Mouse (Mus musculus) kidney, embryonic 16.5 days (tissue): Measurements from ENCODE around the gene Smim1. TPM values are rescaled to one million over a fixed set of nuclear protein-coding genes. Genes with fewer than 3 reads are reported as not detected.

Source experiments
- polyA plus RNA-seq: library from polyadenylated mRNA; unstranded; fragments of >200 nt; fragmentation: Nextera tagmentation; extraction: Ambion mirVana; gene quantifications from 2 replicates; pipeline ENCODE4 v1.2.1, GENCODE M21; 2015

Smim1 gene
- polyA plus RNA-seq, 1 experiment from 2014 or later, result 66.1 TPM

Other genes starting within 250 kb of the Smim1 start
- 94.6 and 97.5 TPM in 2 replicates for gene A430005L14Rik, start 69.0 kb downstream of the Smim1 start, polyA plus RNA-seq
- gene Dffb, start 51.1 kb downstream of the Smim1 start, polyA plus RNA-seq, result 14.1 and 14.3 TPM in 2 replicates
- gene Cep104, start 51.0 kb downstream of the Smim1 start, polyA plus RNA-seq, result 16.1 and 17.6 TPM in 2 replicates
- 16.8 and 21.9 TPM in 2 replicates for gene Lrrc47, start 14.5 kb downstream of the Smim1 start, polyA plus RNA-seq
- 0.07 TPM in 1 of 2 replicates, not detected in the other for gene Ccdc27, start 16.4 kb upstream of the Smim1 start, polyA plus RNA-seq
- 0.31 and 0.44 TPM in 2 replicates for gene Trp73, start 114.0 kb upstream of the Smim1 start, polyA plus RNA-seq
- 41.8 and 46.0 TPM in 2 replicates for gene Wrap73, start 116.1 kb upstream of the Smim1 start, polyA plus RNA-seq
- gene Tprgl, start 134.4 kb upstream of the Smim1 start, polyA plus RNA-seq, result 123 and 136 TPM in 2 replicates
- 12.3 and 15.7 TPM in 2 replicates for gene Megf6, start 144.5 kb upstream of the Smim1 start, polyA plus RNA-seq